Mouse (Mus musculus) intestine, postnatal 0 days (tissue): ENCODE measurements around the gene Kcnj10. TPM values are rescaled to one million over a fixed set of nuclear protein-coding genes. Genes with fewer than 3 reads are reported as not detected.

Source experiments
- ATAC-seq: fragments of 200-750 bp; cut with Nextera tagmentation; 2 replicates; pipeline ENCODE4 v1.8.0; 2017; ENCODE audit warnings: mild to moderate bottlenecking, moderate TSS enrichment, moderate library complexity
- H3K27ac ChIP-seq: fragments of 300-500 bp; sonication (generic); 2 replicates; pipeline ENCODE4 v1.5.1; 2014; ENCODE audit warnings: mild to moderate bottlenecking, low read depth, low read length, moderate library complexity
- H3K27me3 ChIP-seq: fragments of 300-500 bp; sonication (generic); replicated peaks from 2 replicates; pipeline ENCODE4 v1.6.1; 2014; ENCODE audit warnings: low read length, mixed read lengths; ENCODE audit not compliant: control insufficient read depth, insufficient read depth
- H3K36me3 ChIP-seq: fragments of 300-500 bp; sonication (generic); 2 replicates; pipeline ENCODE4 v1.6.1; 2014; ENCODE audit warnings: mild to moderate bottlenecking, moderate library complexity; ENCODE audit not compliant: control insufficient read depth, insufficient read depth
- H3K4me1 ChIP-seq: fragments of 300-500 bp; sonication (generic); replicated peaks from 2 replicates; pipeline ENCODE4 v1.6.1; 2014; ENCODE audit warnings: antibody characterized with exemption, low read length, mixed read lengths; ENCODE audit not compliant: control insufficient read depth, insufficient read depth
- H3K4me2 ChIP-seq: fragments of 300-500 bp; sonication (generic); replicated peaks from 2 replicates; pipeline ENCODE4 v1.6.1; 2014; ENCODE audit warnings: low read depth, mild to moderate bottlenecking, moderate library complexity
- H3K4me3 ChIP-seq: fragments of 300-500 bp; sonication (generic); 2 replicates; pipeline ENCODE4 v1.5.1; 2014; ENCODE audit warnings: low read depth, low read length
- H3K9ac ChIP-seq: fragments of 300-500 bp; sonication (generic); 2 replicates; pipeline ENCODE4 v1.6.1; 2014; ENCODE audit warnings: mild to moderate bottlenecking, low read depth, low read length
- H3K9me3 ChIP-seq: fragments of 300-500 bp; sonication (generic); 2 replicates; pipeline ENCODE4 v1.6.1; 2016; ENCODE audit warnings: mixed run types; ENCODE audit not compliant: control insufficient read depth
- CTCF ChIP-seq: sonication (generic); IDR thresholded peaks from 2 replicates; pipeline ENCODE4 v1.5.1; 2016; ENCODE audit warnings: low read depth, mild to moderate bottlenecking, control low read depth, antibody characterized with exemption, moderate library complexity
- WGBS: fragments of 180-500 bp; shearing (Covaris S2); extraction: QIAGEN DNeasy Blood & Tissue Kit; methylation state at CpG from one replicate; pipeline ENCODE4 v1.1.7; 2014; 5-methylcytosine and 5-hydroxymethylcytosine counted together
- polyA plus RNA-seq: library from polyadenylated mRNA; unstranded; fragments of >200 nt; fragmentation: Nextera tagmentation; extraction: Ambion mirVana; gene quantifications from 2 replicates; pipeline ENCODE4 v1.2.1, GENCODE M21; 2015

Kcnj10 gene
- polyA plus RNA-seq, 1 experiment from 2014 or later: 0.17 TPM

DNA sequence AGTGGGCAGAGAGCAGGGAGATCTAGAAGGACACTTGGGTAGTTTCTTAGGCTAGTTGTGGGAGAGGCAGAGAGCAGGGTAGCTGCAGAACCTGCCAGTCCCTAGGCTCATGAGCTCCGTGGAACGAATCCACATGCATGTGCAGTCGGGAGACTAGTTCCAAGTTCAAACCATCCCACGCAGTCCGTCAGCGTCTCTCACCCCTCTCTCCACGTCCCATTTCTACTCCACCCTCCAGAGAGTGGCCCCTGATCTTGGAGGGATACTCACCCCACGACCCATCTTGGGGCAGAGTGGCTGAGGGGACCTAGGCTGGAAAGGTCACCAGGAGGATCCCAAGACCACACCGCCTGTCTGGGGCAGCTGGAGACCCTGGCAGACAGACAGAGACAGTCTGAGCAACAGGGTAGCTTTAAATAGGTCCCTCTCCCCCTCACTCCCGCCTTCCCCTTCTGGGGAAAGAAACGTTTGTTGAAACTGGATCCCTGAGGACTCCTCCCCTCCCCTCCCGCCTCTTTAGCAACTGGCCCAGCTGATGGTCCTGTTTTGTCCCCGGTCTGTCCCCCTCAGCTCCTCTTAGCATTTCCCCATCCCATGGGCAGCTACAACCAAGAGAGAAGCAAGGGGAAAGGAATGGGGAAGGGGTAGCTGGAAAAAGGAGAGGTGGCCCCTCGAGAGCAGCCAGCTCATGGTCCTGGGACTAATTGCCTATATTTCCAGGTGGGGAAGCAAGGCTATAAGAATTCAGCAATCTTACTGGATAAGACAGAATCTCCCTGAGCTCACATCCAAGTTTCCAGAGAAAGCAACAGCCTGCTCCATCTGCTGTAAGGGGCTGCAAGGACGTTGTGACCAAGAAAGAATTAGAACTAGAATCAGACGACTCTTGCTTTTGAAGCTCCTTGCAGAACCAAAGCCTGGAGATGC lies 43.1 kb upstream of the Kcnj10 start, which contains the start of gene Atp1a2:
Gene Atp1a2, minus strand, starts transcription at position 454 of the 927 bp plus-strand sequence.
- Histone ChIP-seq H3K4me3 (peak within 1 kb of the TSS; percentile 18), H3K4me2 (peak within 1 kb of the TSS; percentile 48), H3K36me3 (no peaks in the 10 kb centered on the region), H3K9me3 (no peaks in the 10 kb centered on the region), H3K27ac (no peak within 1 kb of the TSS; the same call in 1 of the 2 replicates), H3K9ac (peak within 1 kb of the TSS; percentile 31; the same call in 1 of the 2 replicates), H3K4me1 (no peaks in the 10 kb centered on the region), H3K27me3 (peaks cover 10% of the 10 kb centered on the region; the same call in 1 of the 2 replicates)
- no peak for ATAC-seq
- 21% methylated on average over 16 of the region's 16 CpGs for WGBS
- TF ChIP-seq CTCF: no peak

DNA sequence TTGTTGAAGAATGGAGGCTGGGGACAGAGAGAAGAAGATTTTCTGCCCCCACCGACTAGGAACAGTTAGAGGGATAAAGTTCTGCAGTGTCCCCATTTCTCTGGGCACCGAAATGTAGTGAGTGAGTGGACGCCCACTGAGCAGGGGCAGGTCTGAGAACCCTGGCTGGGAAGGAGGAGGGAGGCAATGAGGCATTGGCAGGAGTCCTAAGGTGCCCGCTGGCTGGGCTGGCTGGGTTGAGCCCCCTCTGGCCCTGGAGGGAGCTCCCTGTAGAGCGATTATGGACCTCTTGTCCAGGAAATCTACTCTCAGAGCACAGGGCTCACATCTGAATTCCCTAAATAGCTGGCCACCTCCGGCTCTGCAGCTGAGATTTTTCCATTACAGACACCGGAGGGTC lies 41.5 kb upstream of the Kcnj10 start:
- H3K9me3 ChIP-seq: no peaks in the 10 kb centered on the region
- H3K4me3 ChIP-seq: no peak overlapping the region
- H3K27me3 ChIP-seq: peaks cover 10% of the 10 kb centered on the region; the same call in 1 of the 2 replicates
- H3K4me1 ChIP-seq: no peaks in the 10 kb centered on the region
- WGBS: 78% methylated on average over 7 of the region's 7 CpGs
- no peak overlapping the region for H3K27ac ChIP-seq
- no peaks in the 10 kb centered on the region for H3K36me3 ChIP-seq
- no peak for TF ChIP-seq CTCF
- no peak overlapping the region for H3K9ac ChIP-seq
- H3K4me2 ChIP-seq: no peak overlapping the region
- ATAC-seq: no peak

DNA sequence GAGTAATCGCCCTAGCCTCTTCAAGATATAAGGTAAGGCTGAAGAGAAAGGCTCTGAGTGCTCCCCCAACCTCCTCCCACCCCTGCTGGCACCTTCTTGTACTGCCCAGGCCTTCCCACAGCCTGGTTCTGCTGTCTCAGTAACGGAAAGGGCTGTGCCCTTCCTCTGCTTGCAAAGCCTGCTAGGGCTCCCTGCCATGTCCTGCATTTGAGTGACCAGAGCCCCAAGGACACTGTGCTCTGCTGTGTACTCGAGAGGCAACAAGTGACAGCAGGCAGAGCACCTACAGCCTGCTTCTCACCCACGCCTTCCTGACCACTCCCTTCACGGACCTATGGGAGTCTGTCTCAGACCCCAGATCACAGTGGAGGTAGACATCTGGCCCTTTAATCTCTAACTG lies 40.8 kb upstream of the Kcnj10 start:
- ATAC-seq: no peak
- Histone ChIP-seq H3K4me3 (no peak overlapping the region), H3K9me3 (no peaks in the 10 kb centered on the region), H3K4me1 (no peaks in the 10 kb centered on the region), H3K4me2 (no peak overlapping the region), H3K9ac (no peak overlapping the region), H3K27me3 (peaks cover 10% of the 10 kb centered on the region; the same call in 1 of the 2 replicates), H3K36me3 (no peaks in the 10 kb centered on the region), H3K27ac (no peak overlapping the region)
- WGBS: 64% methylated on average over 5 of the region's 5 CpGs
- no peak for TF ChIP-seq CTCF

DNA sequence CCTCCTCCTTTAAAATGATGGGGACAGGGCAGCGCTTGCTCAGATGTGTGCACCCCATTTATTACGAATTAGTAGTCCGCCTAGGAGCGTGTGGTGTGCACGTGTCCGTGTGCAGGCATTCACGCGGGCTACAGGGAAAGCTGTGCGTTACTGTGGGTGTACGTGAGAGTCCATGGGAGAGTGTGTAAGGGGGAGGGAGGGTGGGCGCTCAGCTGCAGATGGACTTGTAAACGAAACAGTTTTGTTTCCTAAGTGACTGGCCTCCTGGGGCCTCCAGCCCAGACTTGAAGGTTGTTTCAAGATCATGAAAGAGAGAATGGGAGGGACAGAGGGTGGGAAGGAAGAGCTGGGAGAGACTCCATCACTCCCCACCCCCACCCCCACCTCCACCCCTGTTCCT lies 39.8 kb upstream of the Kcnj10 start:
- Histone ChIP-seq H3K4me1 (no peaks in the 10 kb centered on the region), H3K4me2 (no peak overlapping the region), H3K4me3 (no peak overlapping the region), H3K36me3 (no peaks in the 10 kb centered on the region), H3K9me3 (no peaks in the 10 kb centered on the region), H3K27me3 (peaks cover 10% of the 10 kb centered on the region; the same call in 1 of the 2 replicates), H3K9ac (no peak overlapping the region), H3K27ac (no peak overlapping the region)
- 56% methylated on average over 12 of the region's 12 CpGs for WGBS
- TF ChIP-seq CTCF: no peak
- no peak for ATAC-seq

DNA sequence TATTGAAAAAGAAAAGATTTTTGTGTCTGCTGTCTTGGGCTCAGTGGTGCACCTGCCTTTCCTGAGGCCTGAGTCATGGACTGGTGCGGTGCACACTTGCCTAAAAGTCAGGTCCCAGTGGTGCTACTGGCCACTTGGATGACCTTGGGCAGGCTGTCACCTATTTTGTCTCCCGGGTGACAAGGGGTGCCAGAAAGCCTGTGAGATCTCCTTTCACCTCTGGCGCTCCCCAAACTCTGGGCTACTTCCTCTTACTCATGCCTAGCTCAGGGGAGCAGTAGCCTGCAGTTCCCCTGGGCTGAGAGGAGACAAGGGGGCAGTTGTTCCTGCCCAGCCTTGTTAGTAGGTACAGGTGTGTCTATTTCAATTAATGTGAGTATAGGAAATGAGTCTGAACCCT lies 38.7 kb upstream of the Kcnj10 start:
- 69% methylated on average over 3 of the region's 3 CpGs for WGBS
- no peak for ATAC-seq
- H3K4me3 ChIP-seq: no peak overlapping the region
- no peak overlapping the region for H3K9ac ChIP-seq
- H3K4me2 ChIP-seq: no peak overlapping the region
- TF ChIP-seq CTCF: no peak
- no peaks in the 10 kb centered on the region for H3K4me1 ChIP-seq
- no peaks in the 10 kb centered on the region for H3K36me3 ChIP-seq
- no peak overlapping the region for H3K27ac ChIP-seq
- H3K27me3 ChIP-seq: peaks cover 10% of the 10 kb centered on the region; the same call in 1 of the 2 replicates
- H3K9me3 ChIP-seq: no peaks in the 10 kb centered on the region

DNA sequence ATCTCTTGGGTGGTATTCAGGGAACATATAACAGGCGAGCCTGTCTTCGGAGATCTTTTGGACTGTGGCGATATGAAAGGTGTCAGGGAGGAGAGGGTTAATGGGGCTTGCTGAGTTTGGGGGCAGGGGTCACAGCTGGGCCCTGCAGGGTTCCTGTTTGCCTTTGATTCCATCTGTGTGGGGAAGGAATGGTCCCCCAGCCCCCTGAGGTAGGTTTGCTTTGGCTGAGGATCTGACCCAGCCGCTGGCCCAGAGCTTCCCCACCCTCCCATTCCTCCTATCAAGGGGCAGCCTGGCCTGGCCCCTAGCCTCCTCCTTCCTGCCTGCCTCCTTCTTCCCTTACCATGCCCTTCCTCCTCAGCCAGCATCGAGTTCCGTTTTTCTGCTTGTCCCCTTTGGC lies 38.2 kb upstream of the Kcnj10 start:
- Histone ChIP-seq H3K4me2 (no peak overlapping the region), H3K9ac (no peak overlapping the region), H3K36me3 (no peaks in the 10 kb centered on the region), H3K27me3 (peaks cover 6% of the 10 kb centered on the region; the same call in 1 of the 2 replicates), H3K9me3 (no peaks in the 10 kb centered on the region), H3K4me1 (no peaks in the 10 kb centered on the region), H3K27ac (no peak overlapping the region), H3K4me3 (no peak overlapping the region)
- TF ChIP-seq CTCF: no peak
- ATAC-seq: no peak
- WGBS: 49% methylated on average over 6 of the region's 6 CpGs
